Mouse (Mus musculus) embryonic facial prominence, embryonic 13.5 days (tissue): ENCODE data around the gene Slc25a30. TPM values are rescaled to one million over a fixed set of nuclear protein-coding genes. Genes with fewer than 3 reads are reported as not detected.
A peak's percentile ranks its signal among the peaks of the same experiment; 100 is the strongest.

Experiments
- ATAC-seq: fragments of 200-750 bp; cut with Nextera tagmentation; 2 replicates; pipeline ENCODE4 v1.8.0; 2017; ENCODE audit warnings: low read depth; ENCODE audit not compliant: insufficient number of reproducible peaks, insufficient read depth, low FRiP score, low TSS enrichment
- H3K27ac ChIP-seq: fragments of 300-500 bp; sonication (generic); 2 replicates; pipeline ENCODE4 v1.5.1; 2015; ENCODE audit warnings: moderate library complexity, mild to moderate bottlenecking, inconsistent platforms
- H3K27me3 ChIP-seq: fragments of 300-500 bp; sonication (generic); 2 replicates; pipeline ENCODE4 v1.6.1; 2015; ENCODE audit warnings: mild to moderate bottlenecking, inconsistent platforms
- H3K36me3 ChIP-seq: fragments of 300-500 bp; sonication (generic); 2 replicates; pipeline ENCODE4 v1.6.1; 2015; ENCODE audit warnings: mild to moderate bottlenecking, inconsistent platforms
- H3K4me1 ChIP-seq: fragments of 300-500 bp; sonication (generic); 2 replicates; pipeline ENCODE4 v1.6.1; 2015; ENCODE audit warnings: inconsistent platforms
- H3K4me2 ChIP-seq: fragments of 300-500 bp; sonication (generic); 2 replicates; pipeline ENCODE4 v1.6.1; 2015; ENCODE audit warnings: moderate library complexity, mild to moderate bottlenecking, inconsistent platforms
- H3K4me3 ChIP-seq: fragments of 300-500 bp; sonication (generic); 2 replicates; pipeline ENCODE4 v1.5.1; 2015; ENCODE audit warnings: mild to moderate bottlenecking, inconsistent platforms
- H3K9ac ChIP-seq: fragments of 300-500 bp; sonication (generic); 2 replicates; pipeline ENCODE4 v1.6.1; 2015; ENCODE audit warnings: mild to moderate bottlenecking, inconsistent platforms
- H3K9me3 ChIP-seq: fragments of 300-500 bp; sonication (generic); 2 replicates; pipeline ENCODE4 v1.6.1; 2016; ENCODE audit warnings: inconsistent platforms
- WGBS: fragments of 180-500 bp; shearing (Covaris S2); methylation state at CpG from one replicate; pipeline ENCODE4 v1.1.7; 2015; ENCODE audit warnings: mixed read lengths; 5-methylcytosine and 5-hydroxymethylcytosine counted together
- polyA plus RNA-seq: library from polyadenylated mRNA; unstranded; fragments of >200 nt; fragmentation: Nextera tagmentation; extraction: Ambion mirVana; gene quantifications from 2 replicates; pipeline ENCODE4 v1.2.1, GENCODE M21; 2015

Gene Slc25a30
- polyA plus RNA-seq, 1 experiment from 2014 or later: 4.8 TPM

GRCm38 (mm10) chr14:75761028-75761805 lies 25.6 kb downstream of the Slc25a30 start:
- H3K9ac ChIP-seq: no peak overlapping the region
- no peak overlapping the region for H3K4me3 ChIP-seq
- H3K27ac ChIP-seq: no peak overlapping the region
- no peak overlapping the region for H3K4me2 ChIP-seq
- H3K4me1 ChIP-seq: no peaks in the 10 kb centered on the region
- 61% methylated on average over 10 of the region's 10 CpGs for WGBS
- H3K9me3 ChIP-seq: no peaks in the 10 kb centered on the region
- H3K36me3 ChIP-seq: peaks cover 7% of the 10 kb centered on the region
- no peak for ATAC-seq
- peaks cover 6% of the 10 kb centered on the region; the same call in 1 of the 2 replicates for H3K27me3 ChIP-seq

- Histone ChIP-seq H3K9me3 (no peaks in the 10 kb centered on the region), H3K4me2 (no peak overlapping the region), H3K27me3 (peaks cover 6% of the 10 kb centered on the region; the same call in 1 of the 2 replicates), H3K27ac (no peak overlapping the region), H3K4me3 (no peak overlapping the region), H3K4me1 (peaks cover 2% of the 10 kb centered on the region), H3K9ac (no peak overlapping the region), H3K36me3 (peaks cover 7% of the 10 kb centered on the region)
- no peak for ATAC-seq
- WGBS: 74% methylated on average over 7 of the region's 7 CpGs
Measured at GRCm38 (mm10) chr14:75758401-75758800, 28.4 kb downstream of the Slc25a30 start.

GRCm38 (mm10) chr14:75757821-75758220 lies 29.0 kb downstream of the Slc25a30 start:
- H3K27ac ChIP-seq: no peak overlapping the region
- no peak overlapping the region for H3K9ac ChIP-seq
- H3K27me3 ChIP-seq: peaks cover 6% of the 10 kb centered on the region; the same call in 1 of the 2 replicates
- H3K4me2 ChIP-seq: no peak overlapping the region
- H3K4me3 ChIP-seq: no peak overlapping the region
- H3K4me1 ChIP-seq: peaks cover 8% of the 10 kb centered on the region
- peaks cover 7% of the 10 kb centered on the region for H3K36me3 ChIP-seq
- H3K9me3 ChIP-seq: no peaks in the 10 kb centered on the region
- WGBS: 73% methylated on average over 2 of the region's 2 CpGs
- ATAC-seq: no peak

GRCm38 (mm10) chr14:75756971-75757370 lies 29.9 kb downstream of the Slc25a30 start:
- Histone ChIP-seq H3K4me1 (peaks cover 17% of the 10 kb centered on the region), H3K4me3 (no peak overlapping the region), H3K9ac (no peak overlapping the region), H3K27ac (no peak overlapping the region), H3K36me3 (peaks cover under 1% of the 10 kb centered on the region; the same call in 1 of the 2 replicates), H3K4me2 (no peak overlapping the region), H3K27me3 (peaks cover 6% of the 10 kb centered on the region; the same call in 1 of the 2 replicates), H3K9me3 (no peaks in the 10 kb centered on the region)
- WGBS: 82% methylated on average over 6 of the region's 6 CpGs
- ATAC-seq: no peak

GRCm38 (mm10) chr14:75753991-75754817 lies 32.6 kb downstream of the Slc25a30 start, which contains the start of gene Cog3:
Cog3 (minus strand) TSS chr14:75754517.
- H3K27me3 ChIP-seq: peaks cover 6% of the 10 kb centered on the region; the same call in 1 of the 2 replicates
- peaks cover 5% of the 10 kb centered on the region for H3K36me3 ChIP-seq
- H3K4me2 ChIP-seq: peak within 1 kb of the TSS; percentile 88
- H3K9me3 ChIP-seq: no peaks in the 10 kb centered on the region
- peaks cover 20% of the 10 kb centered on the region for H3K4me1 ChIP-seq
- peak; percentile 96 for ATAC-seq
- WGBS: under 1% methylated on average over 78 of the region's 78 CpGs
- H3K9ac ChIP-seq: peak within 1 kb of the TSS; percentile 96
- H3K4me3 ChIP-seq: peak within 1 kb of the TSS; percentile 96
- H3K27ac ChIP-seq: peak within 1 kb of the TSS; percentile 82

- Histone ChIP-seq H3K4me1 (peaks cover 20% of the 10 kb centered on the region), H3K9me3 (no peaks in the 10 kb centered on the region), H3K9ac (peak overlapping the region; percentile 96), H3K27ac (no peak overlapping the region), H3K27me3 (peaks cover 6% of the 10 kb centered on the region; the same call in 1 of the 2 replicates), H3K36me3 (peaks cover 6% of the 10 kb centered on the region), H3K4me2 (peak overlapping the region; percentile 88), H3K4me3 (peak overlapping the region; percentile 96)
- WGBS: 60% methylated on average over 8 of the region's 8 CpGs
- no peak for ATAC-seq
Measured at GRCm38 (mm10) chr14:75753206-75753605, 33.6 kb downstream of the Slc25a30 start.

GRCm38 (mm10) chr14:75751040-75751439 lies 35.8 kb downstream of the Slc25a30 start:
- no peak overlapping the region for H3K27ac ChIP-seq
- H3K4me3 ChIP-seq: no peak overlapping the region
- no peaks in the 10 kb centered on the region for H3K9me3 ChIP-seq
- WGBS: 86% methylated on average over 4 of the region's 4 CpGs
- no peaks in the 10 kb centered on the region for H3K27me3 ChIP-seq
- peaks cover 16% of the 10 kb centered on the region for H3K36me3 ChIP-seq
- peaks cover 20% of the 10 kb centered on the region for H3K4me1 ChIP-seq
- H3K9ac ChIP-seq: no peak overlapping the region
- ATAC-seq: no peak
- no peak overlapping the region for H3K4me2 ChIP-seq

- no peaks in the 10 kb centered on the region for H3K9me3 ChIP-seq
- no peak for ATAC-seq
- no peak overlapping the region for H3K4me3 ChIP-seq
- H3K4me2 ChIP-seq: no peak overlapping the region
- peaks cover 20% of the 10 kb centered on the region for H3K4me1 ChIP-seq
- H3K27me3 ChIP-seq: no peaks in the 10 kb centered on the region
- H3K9ac ChIP-seq: no peak overlapping the region
- peaks cover 25% of the 10 kb centered on the region for H3K36me3 ChIP-seq
- H3K27ac ChIP-seq: no peak overlapping the region
- WGBS: 90% methylated on average over 4 of the region's 4 CpGs
Measured at GRCm38 (mm10) chr14:75749123-75749522, 37.7 kb downstream of the Slc25a30 start.

- Histone ChIP-seq H3K4me1 (peaks cover 13% of the 10 kb centered on the region), H3K9me3 (no peaks in the 10 kb centered on the region), H3K27ac (no peak overlapping the region), H3K27me3 (no peaks in the 10 kb centered on the region), H3K36me3 (peaks cover 28% of the 10 kb centered on the region), H3K4me3 (no peak overlapping the region), H3K4me2 (no peak overlapping the region), H3K9ac (no peak overlapping the region)
- no peak for ATAC-seq
- WGBS: 92% methylated on average over 2 of the region's 2 CpGs
Measured at GRCm38 (mm10) chr14:75747960-75748359, 38.9 kb downstream of the Slc25a30 start.

GRCm38 (mm10) chr14:75741904-75742303 lies 44.9 kb downstream of the Slc25a30 start:
- no peak overlapping the region for H3K9ac ChIP-seq
- no peaks in the 10 kb centered on the region for H3K4me1 ChIP-seq
- no peak for ATAC-seq
- no peak overlapping the region for H3K4me2 ChIP-seq
- H3K9me3 ChIP-seq: no peaks in the 10 kb centered on the region
- no peak overlapping the region for H3K4me3 ChIP-seq
- peaks cover 58% of the 10 kb centered on the region for H3K36me3 ChIP-seq
- no peak overlapping the region for H3K27ac ChIP-seq
- WGBS: 92% methylated on average over 3 of the region's 3 CpGs
- no peaks in the 10 kb centered on the region for H3K27me3 ChIP-seq

- Histone ChIP-seq H3K4me3 (no peak overlapping the region), H3K4me1 (no peaks in the 10 kb centered on the region), H3K9me3 (no peaks in the 10 kb centered on the region), H3K27me3 (no peaks in the 10 kb centered on the region), H3K36me3 (peaks cover 67% of the 10 kb centered on the region), H3K9ac (no peak overlapping the region), H3K4me2 (no peak overlapping the region), H3K27ac (no peak overlapping the region)
- 87% methylated on average over 3 of the region's 3 CpGs for WGBS
- no peak for ATAC-seq
Measured at GRCm38 (mm10) chr14:75735597-75735996, 51.2 kb downstream of the Slc25a30 start.
